Mouse (Mus musculus) heart, embryonic 16.5 days (tissue): ENCODE measurements around the gene Zfp286. TPM values are rescaled to one million over a fixed set of nuclear protein-coding genes. Genes with fewer than 3 reads are reported as not detected.
"Not testable (repeated sequence)": the region's sequence is repeated elsewhere in the genome, so short reads cannot be mapped to it uniquely, and the experiment has no call there.

Source experiments
- ATAC-seq: fragments of 200-750 bp; cut with Nextera tagmentation; replicated peaks from 2 replicates; pipeline ENCODE4 v1.8.0; 2017; ENCODE audit warnings: moderate number of reproducible peaks; ENCODE audit not compliant: insufficient read depth, low FRiP score; ENCODE audit errors: extremely low read depth
- H3K27ac ChIP-seq: fragments of 300-500 bp; sonication (generic); 2 replicates; pipeline ENCODE4 v1.5.1; 2014; ENCODE audit warnings: mild to moderate bottlenecking, low read length, control low read depth, moderate library complexity
- H3K27me3 ChIP-seq: fragments of 300-500 bp; sonication (generic); 2 replicates; pipeline ENCODE4 v1.6.1; 2014; ENCODE audit warnings: low read length, mixed read lengths; ENCODE audit not compliant: control insufficient read depth, insufficient read depth
- H3K36me3 ChIP-seq: fragments of 300-500 bp; sonication (generic); 2 replicates; pipeline ENCODE4 v1.6.1; 2014; ENCODE audit not compliant: control insufficient read depth, insufficient read depth
- H3K4me1 ChIP-seq: fragments of 300-500 bp; sonication (generic); 2 replicates; pipeline ENCODE4 v1.6.1; 2014; ENCODE audit warnings: low read length, mixed read lengths; ENCODE audit not compliant: control insufficient read depth, insufficient read depth
- H3K4me2 ChIP-seq: fragments of 300-500 bp; sonication (generic); 2 replicates; pipeline ENCODE4 v1.6.1; 2014; ENCODE audit warnings: low read depth, mild to moderate bottlenecking, control low read depth, low read length
- H3K4me3 ChIP-seq: fragments of 300-500 bp; sonication (generic); 2 replicates; pipeline ENCODE4 v1.5.1; 2014; ENCODE audit warnings: mild to moderate bottlenecking, control low read depth, low read length
- H3K9ac ChIP-seq: fragments of 300-500 bp; sonication (generic); 2 replicates; pipeline ENCODE4 v1.6.1; 2014; ENCODE audit warnings: low read length, control low read depth
- H3K9me3 ChIP-seq: fragments of 300-500 bp; sonication (generic); replicated peaks from 2 replicates; pipeline ENCODE4 v1.6.1; 2016; ENCODE audit warnings: low read length; ENCODE audit not compliant: control insufficient read depth
- WGBS: fragments of 180-500 bp; shearing (Covaris S2); extraction: QIAGEN DNeasy Blood & Tissue Kit; methylation state at CpG from one replicate; pipeline ENCODE4 v1.1.7; 2014; 5-methylcytosine and 5-hydroxymethylcytosine counted together
- polyA plus RNA-seq: library from polyadenylated mRNA; unstranded; fragments of >200 nt; fragmentation: Nextera tagmentation; extraction: Ambion mirVana; gene quantifications from 2 replicates; pipeline ENCODE4 v1.2.1, GENCODE M21; 2015

The Zfp286 gene
- polyA plus RNA-seq, 1 experiment from 2014 or later = 8.7 TPM

GRCm38 (mm10) chr11:62757906-62758305 lies 31.4 kb downstream of the Zfp286 start:
- H3K27ac ChIP-seq = no peak overlapping the region
- H3K9ac ChIP-seq = no peak overlapping the region
- no peak overlapping the region for H3K4me2 ChIP-seq
- no peaks in the 10 kb centered on the region for H3K36me3 ChIP-seq
- no peak overlapping the region for H3K4me3 ChIP-seq
- WGBS = 83% methylated on average over 6 of the region's 6 CpGs
- H3K9me3 ChIP-seq = no peaks in the 10 kb centered on the region
- ATAC-seq = no peak
- peaks cover 20% of the 10 kb centered on the region for H3K4me1 ChIP-seq
- peaks cover 6% of the 10 kb centered on the region; the same call in 1 of the 2 replicates for H3K27me3 ChIP-seq

GRCm38 (mm10) chr11:62757143-62757507 lies 32.1 kb downstream of the Zfp286 start:
- H3K4me2 ChIP-seq = peak overlapping the region; percentile 53
- H3K4me3 ChIP-seq = peak overlapping the region; percentile 17
- no peak overlapping the region for H3K27ac ChIP-seq
- 0 out of 2 replicates have a peak overlapping the region, but pooled peaks have one; percentile 16 for H3K9ac ChIP-seq
- ATAC-seq = peak; percentile 45; the same call in 1 of the 2 replicates
- 2% methylated on average over 7 of the region's 7 CpGs for WGBS
- H3K4me1 ChIP-seq = peaks cover 19% of the 10 kb centered on the region
- H3K9me3 ChIP-seq = no peaks in the 10 kb centered on the region
- no peaks in the 10 kb centered on the region for H3K36me3 ChIP-seq
- H3K27me3 ChIP-seq = peaks cover 6% of the 10 kb centered on the region; the same call in 1 of the 2 replicates

DNA sequence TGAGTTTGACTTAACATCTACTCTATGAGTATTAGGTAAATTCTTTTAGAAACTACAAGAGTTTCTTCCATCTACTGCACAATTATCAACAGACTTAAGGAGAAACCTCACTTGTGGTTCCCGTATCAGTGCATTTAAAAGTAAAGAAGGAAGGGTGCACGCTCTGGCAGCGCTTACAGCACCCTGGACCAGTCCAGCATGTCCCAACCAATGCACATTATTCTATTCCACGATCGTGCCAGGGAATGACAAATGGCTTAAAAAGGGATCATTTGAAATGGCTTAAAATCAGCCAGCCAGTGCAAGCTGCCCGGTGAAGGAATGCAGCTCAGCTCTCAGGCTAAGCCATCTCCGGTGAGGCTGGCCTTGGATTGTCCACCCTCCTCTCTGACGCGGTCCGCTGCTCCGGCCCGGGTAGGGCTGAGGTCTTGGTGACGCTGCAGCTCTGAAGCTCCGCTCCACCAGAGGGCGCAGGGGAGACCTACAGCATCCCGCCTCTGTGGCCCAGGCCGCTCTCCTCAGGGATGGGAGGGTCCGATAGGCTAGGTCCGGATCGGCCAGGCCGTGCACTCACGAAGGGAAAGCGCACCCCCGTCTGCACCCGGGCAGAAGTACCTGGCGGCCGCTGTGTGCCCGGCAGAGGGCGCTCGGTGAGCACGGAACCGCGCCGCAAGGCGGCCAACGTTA lies 32.7 kb downstream of the Zfp286 start:
- Histone ChIP-seq H3K36me3 (no peaks in the 10 kb centered on the region), H3K9ac (no peak overlapping the region), H3K4me2 (peak overlapping the region; percentile 53), H3K27me3 (peaks cover 6% of the 10 kb centered on the region; the same call in 1 of the 2 replicates), H3K27ac (no peak overlapping the region), H3K4me1 (peaks cover 13% of the 10 kb centered on the region), H3K9me3 (no peaks in the 10 kb centered on the region), H3K4me3 (peak overlapping the region; percentile 17)
- 7% methylated on average over 36 of the region's 36 CpGs for WGBS
- ATAC-seq = peak; percentile 100

- Histone ChIP-seq H3K4me3 (no peak within 1 kb of the TSS), H3K4me2 (no peak within 1 kb of the TSS), H3K4me1 (peaks cover 6% of the 10 kb centered on the region; the same call in 1 of the 2 replicates), H3K36me3 (no peaks in the 10 kb centered on the region), H3K27ac (no peak within 1 kb of the TSS), H3K9ac (no peak within 1 kb of the TSS), H3K27me3 (peaks cover 5% of the 10 kb centered on the region; the same call in 1 of the 2 replicates), H3K9me3 (no peaks in the 10 kb centered on the region)
- WGBS = 79% methylated on average over 8 of the region's 8 CpGs
- ATAC-seq = no peak
Observed at GRCm38 (mm10) chr11:62752780-62753179, 36.5 kb downstream of the Zfp286 start, which contains the start of gene Gm10428. Gene Gm10428 (plus strand): TSS chr11:62753100.

DNA sequence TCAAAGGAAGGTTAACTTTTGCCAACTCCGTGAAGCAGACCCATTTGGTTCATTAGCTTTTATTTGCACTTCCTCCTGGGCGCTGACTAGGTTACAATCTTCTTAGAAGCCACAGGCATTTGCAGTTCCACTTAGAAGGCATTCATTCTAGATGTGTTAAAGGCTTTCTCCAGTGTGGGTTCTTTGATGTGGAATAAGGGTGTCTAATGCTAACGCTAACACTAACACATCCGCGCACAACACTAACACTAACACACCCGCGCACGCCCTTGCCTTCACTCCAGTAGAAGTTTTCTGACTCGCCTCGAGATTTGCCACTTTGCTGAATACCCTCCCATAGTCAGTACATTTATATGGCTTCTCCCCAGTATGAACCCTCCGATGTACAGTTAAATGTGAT lies 37.1 kb downstream of the Zfp286 start:
- Histone ChIP-seq H3K4me3 (no peak overlapping the region), H3K27ac (no peak overlapping the region), H3K4me2 (no peak overlapping the region), H3K27me3 (peaks cover 5% of the 10 kb centered on the region), H3K36me3 (no peaks in the 10 kb centered on the region), H3K4me1 (peaks cover 4% of the 10 kb centered on the region; the same call in 1 of the 2 replicates), H3K9me3 (no peaks in the 10 kb centered on the region), H3K9ac (no peak overlapping the region)
- WGBS = 60% methylated on average over 11 of the region's 11 CpGs
- no peak for ATAC-seq

GRCm38 (mm10) chr11:62749445-62749844 lies 39.8 kb downstream of the Zfp286 start:
- H3K4me1 ChIP-seq, H3K4me3 ChIP-seq, H3K4me2 ChIP-seq, H3K27ac ChIP-seq, H3K9ac ChIP-seq, H3K27me3 ChIP-seq, H3K36me3 ChIP-seq, H3K9me3 ChIP-seq, ATAC-seq: not testable (repeated sequence)
- WGBS = 76% methylated on average over 13 of the region's 13 CpGs

GRCm38 (mm10) chr11:62748062-62748461 lies 41.2 kb downstream of the Zfp286 start:
- H3K4me2 ChIP-seq = no peak overlapping the region
- H3K9me3 ChIP-seq = no peaks in the 10 kb centered on the region
- peaks cover 5% of the 10 kb centered on the region for H3K4me1 ChIP-seq
- no peaks in the 10 kb centered on the region for H3K36me3 ChIP-seq
- no peak for ATAC-seq
- no peak overlapping the region for H3K27ac ChIP-seq
- 65% methylated on average over 4 of the region's 4 CpGs for whole genome bisulfite sequencing
- no peak overlapping the region for H3K9ac ChIP-seq
- H3K4me3 ChIP-seq = no peak overlapping the region
- peaks cover 9% of the 10 kb centered on the region for H3K27me3 ChIP-seq

DNA sequence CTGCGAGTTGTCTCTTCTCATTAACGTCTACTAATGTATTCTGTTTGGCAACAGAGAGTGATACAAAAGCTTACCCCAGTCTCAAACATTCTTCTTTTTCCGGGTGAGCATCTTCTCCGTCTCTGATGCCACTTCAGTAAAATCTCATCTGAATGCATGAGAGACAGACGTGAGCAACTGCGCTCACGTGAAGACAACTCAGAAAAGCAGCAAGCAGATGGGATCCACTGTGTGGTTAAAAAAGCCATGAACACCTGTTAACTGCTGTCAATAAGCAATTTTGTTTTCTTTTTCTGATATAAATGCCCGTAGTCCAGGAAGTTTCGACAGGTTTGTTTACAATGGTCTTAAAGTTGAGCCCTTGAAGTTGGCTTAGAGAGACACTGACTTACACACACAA lies 42.0 kb downstream of the Zfp286 start:
- no peak overlapping the region for H3K4me3 ChIP-seq
- H3K9me3 ChIP-seq = no peaks in the 10 kb centered on the region
- 77% methylated on average over 9 of the region's 9 CpGs for WGBS
- no peaks in the 10 kb centered on the region for H3K36me3 ChIP-seq
- no peak overlapping the region for H3K27ac ChIP-seq
- peaks cover 5% of the 10 kb centered on the region for H3K4me1 ChIP-seq
- no peak for ATAC-seq
- H3K9ac ChIP-seq = no peak overlapping the region
- no peak overlapping the region for H3K4me2 ChIP-seq
- peaks cover 9% of the 10 kb centered on the region for H3K27me3 ChIP-seq

DNA sequence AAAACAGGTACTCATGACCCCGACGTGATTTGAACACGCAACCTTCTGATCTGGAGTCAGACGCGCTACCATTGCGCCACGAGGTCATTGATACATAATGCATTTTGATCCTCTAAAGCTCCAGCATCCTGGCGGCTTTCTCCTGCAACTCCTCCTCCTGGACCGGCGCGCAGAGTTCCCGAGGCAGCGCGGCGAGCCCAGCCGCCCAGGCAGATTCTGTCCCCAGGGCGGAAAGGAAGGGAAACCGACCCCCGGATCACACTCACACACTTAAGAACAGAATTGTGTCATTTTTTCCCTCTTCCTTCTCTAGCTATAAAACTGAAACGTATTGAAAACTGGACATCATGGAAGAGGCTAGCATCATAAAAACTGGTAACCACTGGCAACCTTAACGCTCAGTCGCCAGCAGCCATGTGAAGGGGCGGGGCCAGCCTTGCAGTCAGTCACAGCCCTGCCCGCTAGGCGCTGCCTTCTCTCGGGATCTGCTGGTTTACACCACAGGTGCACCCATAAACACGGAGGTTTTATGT lies 43.2 kb downstream of the Zfp286 start:
- H3K9ac ChIP-seq = no peak overlapping the region; the same call in 1 of the 2 replicates
- no peak overlapping the region for H3K27ac ChIP-seq
- no peaks in the 10 kb centered on the region for H3K9me3 ChIP-seq
- H3K4me1 ChIP-seq = peaks cover 5% of the 10 kb centered on the region
- 3% methylated on average over 27 of the region's 27 CpGs for WGBS
- H3K27me3 ChIP-seq = peaks cover 9% of the 10 kb centered on the region
- H3K4me3 ChIP-seq = peak overlapping the region; percentile 54
- peak; percentile 69 for ATAC-seq
- H3K36me3 ChIP-seq = no peaks in the 10 kb centered on the region
- H3K4me2 ChIP-seq = peak overlapping the region; percentile 75
